Mouse (Mus musculus): Measurements from ENCODE around the gene Coq10a. TPM values are rescaled to one million over a fixed set of nuclear protein-coding genes. Genes with fewer than 3 reads are reported as not detected.
A peak's percentile ranks its signal among the peaks of the same experiment; 100 is the strongest.

Coq10a gene
- polyA plus RNA-seq, 1 experiment from 2014 or later, result 4.6 TPM

DNA sequence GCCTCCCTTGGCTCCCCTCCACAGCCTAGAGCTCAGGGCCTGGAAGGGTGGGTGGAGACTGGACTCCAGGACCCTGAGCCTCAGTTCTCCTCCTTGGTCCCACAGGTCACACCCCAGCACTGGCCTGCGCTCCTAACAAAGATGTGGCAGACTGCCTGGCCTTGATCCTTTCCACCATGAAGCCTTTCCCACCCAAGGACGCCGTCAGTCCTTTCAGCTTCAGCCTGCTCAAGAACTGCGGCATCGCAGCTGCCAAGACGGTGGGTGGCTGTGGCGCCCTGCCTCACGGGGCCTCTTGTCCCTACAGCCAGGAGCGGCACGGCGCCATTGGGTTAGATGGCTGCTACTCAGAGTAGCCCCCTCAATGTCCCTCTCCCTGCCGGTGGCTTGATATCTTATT, 21.6 kb upstream of the Coq10a start:
- Histone ChIP-seq H3K4me3 (ENCODE audit: low read length) (no peak overlapping the region), H3K9me3 (ENCODE audit: control insufficient read depth, low read length) (no peaks in the 10 kb centered on the region), H3K27ac (ENCODE audit: low read length) (no peak overlapping the region), H3K9ac (ENCODE audit: low read length) (no peak overlapping the region), H3K27me3 (ENCODE audit: control insufficient read depth, insufficient read depth, low read depth, low read length) (no peaks in the 10 kb centered on the region), H3K4me1 (replicated peaks; ENCODE audit: control insufficient read depth, insufficient read depth, low read length) (no peaks in the 10 kb centered on the region), H3K4me2 (ENCODE audit: low read depth, low read length) (no peak overlapping the region), H3K36me3 (ENCODE audit: control insufficient read depth, insufficient read depth, low read length) (peaks cover 62% of the 10 kb centered on the region)
- 84% methylated on average over 12 of the region's 12 CpGs for WGBS
- ATAC-seq (ENCODE audit: low read depth), result no peak

DNA sequence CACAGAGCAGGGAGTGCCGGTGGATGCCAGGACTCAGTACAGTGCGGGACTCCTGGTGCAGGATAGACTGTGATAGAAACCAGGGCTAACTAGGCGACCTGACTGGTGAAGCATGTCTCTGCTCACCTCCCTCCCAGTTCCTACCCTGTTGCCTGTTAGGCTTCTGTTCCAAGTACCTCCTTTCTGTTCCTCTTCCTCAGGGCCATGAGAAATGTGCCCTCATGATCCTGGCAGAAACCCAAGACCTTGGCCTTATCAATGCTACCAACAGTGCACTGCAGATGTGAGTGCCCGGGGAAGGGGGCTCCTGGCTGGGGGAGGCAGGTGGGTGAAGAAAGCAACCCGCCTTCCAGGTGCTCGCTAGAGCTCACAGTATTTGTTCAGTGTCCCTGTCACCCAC, 20.8 kb upstream of the Coq10a start:
- Histone ChIP-seq H3K36me3 (ENCODE audit: control insufficient read depth, insufficient read depth, low read length) (peaks cover 67% of the 10 kb centered on the region), H3K9me3 (ENCODE audit: control insufficient read depth, low read length) (no peaks in the 10 kb centered on the region)
- no peak for ATAC-seq (ENCODE audit: low read depth)

DNA sequence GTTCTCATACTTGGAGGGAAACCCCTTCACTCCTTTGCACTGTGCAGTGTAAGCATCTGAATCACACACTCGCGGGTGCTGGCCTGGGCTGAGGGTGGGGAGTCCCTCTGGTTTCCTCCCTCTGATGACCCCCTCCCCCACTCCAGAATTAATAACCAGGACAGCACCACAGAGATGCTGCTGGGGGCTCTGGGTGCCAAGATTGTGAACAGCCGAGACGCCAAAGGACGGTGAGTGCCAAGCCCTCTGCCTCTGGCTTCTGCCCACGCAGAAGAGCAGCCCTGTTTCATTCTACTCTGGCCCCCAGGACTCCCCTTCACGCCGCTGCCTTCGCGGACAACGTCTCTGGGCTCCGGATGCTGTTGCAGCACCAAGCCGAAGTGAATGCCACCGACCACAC, 20.1 kb upstream of the Coq10a start:
- no peak overlapping the region for H3K27ac ChIP-seq (ENCODE audit: low read length)
- H3K27me3 ChIP-seq (ENCODE audit: control insufficient read depth, insufficient read depth, low read depth, low read length), result no peaks in the 10 kb centered on the region
- no peaks in the 10 kb centered on the region for H3K4me1 ChIP-seq (replicated peaks; ENCODE audit: control insufficient read depth, insufficient read depth, low read length)
- WGBS, result 89% methylated on average over 14 of the region's 14 CpGs
- H3K36me3 ChIP-seq (ENCODE audit: control insufficient read depth, insufficient read depth, low read length), result peaks cover 72% of the 10 kb centered on the region
- no peak overlapping the region for H3K4me3 ChIP-seq (ENCODE audit: low read length)
- no peaks in the 10 kb centered on the region for H3K9me3 ChIP-seq (ENCODE audit: control insufficient read depth, low read length)
- H3K4me2 ChIP-seq (ENCODE audit: low read depth, low read length), result no peak overlapping the region
- no peak overlapping the region for H3K9ac ChIP-seq (ENCODE audit: low read length)
- no peak for ATAC-seq (ENCODE audit: low read depth)

More for the DNA sequence above, 20.8 kb upstream of the Coq10a start:
- H3K4me1 ChIP-seq (replicated peaks; ENCODE audit: control insufficient read depth, insufficient read depth, low read length), result no peaks in the 10 kb centered on the region
- H3K4me3 ChIP-seq (ENCODE audit: low read length), result no peak overlapping the region
- WGBS, result 76% methylated on average over 6 of the region's 6 CpGs
- H3K27ac ChIP-seq (ENCODE audit: low read length), result no peak overlapping the region
- H3K4me2 ChIP-seq (ENCODE audit: low read depth, low read length), result no peak overlapping the region
- H3K27me3 ChIP-seq (ENCODE audit: control insufficient read depth, insufficient read depth, low read depth, low read length), result no peaks in the 10 kb centered on the region
- H3K9ac ChIP-seq (ENCODE audit: low read length), result no peak overlapping the region

DNA sequence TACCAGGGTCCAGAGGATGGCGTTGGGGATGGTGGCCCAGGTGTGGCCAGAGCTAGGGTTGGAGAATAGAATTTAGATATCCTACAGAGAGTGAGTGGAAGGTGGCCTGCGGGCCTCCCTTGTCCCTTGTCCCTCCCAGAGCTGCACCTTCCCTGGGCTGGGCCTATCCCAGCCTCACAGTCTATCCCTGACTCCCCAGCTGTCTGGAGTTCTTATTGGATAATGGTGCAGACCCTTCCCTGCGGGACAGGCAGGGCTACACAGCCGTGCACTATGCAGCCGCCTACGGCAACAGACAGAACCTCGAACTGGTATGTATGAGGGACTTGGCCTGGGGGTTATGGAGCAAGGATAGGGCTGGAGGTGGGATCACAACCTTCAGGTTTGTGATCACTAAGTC, 17.1 kb upstream of the Coq10a start:
- no peak overlapping the region for H3K27ac ChIP-seq (ENCODE audit: low read length)
- no peak overlapping the region for H3K4me3 ChIP-seq (ENCODE audit: low read length)
- H3K9ac ChIP-seq (ENCODE audit: low read length), result no peak overlapping the region
- 87% methylated on average over 7 of the region's 7 CpGs for WGBS
- no peak overlapping the region for H3K4me2 ChIP-seq (ENCODE audit: low read depth, low read length)
- H3K36me3 ChIP-seq (ENCODE audit: control insufficient read depth, insufficient read depth, low read length), result peaks cover 86% of the 10 kb centered on the region
- H3K9me3 ChIP-seq (ENCODE audit: control insufficient read depth, low read length), result no peaks in the 10 kb centered on the region
- no peaks in the 10 kb centered on the region for H3K27me3 ChIP-seq (ENCODE audit: control insufficient read depth, insufficient read depth, low read depth, low read length)
- ATAC-seq (ENCODE audit: low read depth), result no peak
- H3K4me1 ChIP-seq (replicated peaks; ENCODE audit: control insufficient read depth, insufficient read depth, low read length), result no peaks in the 10 kb centered on the region

DNA sequence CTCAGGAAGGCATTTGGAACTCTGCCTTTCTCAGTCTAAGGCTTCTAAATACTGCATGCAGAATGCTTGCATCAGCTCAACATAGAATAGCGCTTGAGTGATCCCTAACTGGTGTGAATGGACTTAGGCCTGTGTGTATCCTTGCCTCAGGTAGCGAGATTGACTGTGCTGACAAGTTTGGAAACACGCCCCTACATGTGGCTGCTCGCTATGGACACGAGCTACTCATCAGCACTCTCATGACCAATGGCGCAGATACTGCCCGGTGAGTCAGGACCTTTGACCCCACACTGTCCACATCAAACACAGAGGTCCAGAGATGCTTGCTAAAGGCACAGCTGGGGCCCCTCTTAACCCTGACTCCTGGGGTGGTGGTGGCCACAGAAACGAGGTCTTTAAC, 13.7 kb upstream of the Coq10a start:
- Histone ChIP-seq H3K4me3 (ENCODE audit: low read length) (no peak overlapping the region), H3K4me1 (replicated peaks; ENCODE audit: control insufficient read depth, insufficient read depth, low read length) (peaks cover 13% of the 10 kb centered on the region), H3K27ac (ENCODE audit: low read length) (no peak overlapping the region), H3K9me3 (ENCODE audit: control insufficient read depth, low read length) (no peaks in the 10 kb centered on the region), H3K36me3 (ENCODE audit: control insufficient read depth, insufficient read depth, low read length) (peaks cover 77% of the 10 kb centered on the region), H3K27me3 (ENCODE audit: control insufficient read depth, insufficient read depth, low read depth, low read length) (no peaks in the 10 kb centered on the region), H3K4me2 (ENCODE audit: low read depth, low read length) (no peak overlapping the region), H3K9ac (ENCODE audit: low read length) (no peak overlapping the region)
- WGBS, result 83% methylated on average over 8 of the region's 8 CpGs
- no peak for ATAC-seq (ENCODE audit: low read depth)

DNA sequence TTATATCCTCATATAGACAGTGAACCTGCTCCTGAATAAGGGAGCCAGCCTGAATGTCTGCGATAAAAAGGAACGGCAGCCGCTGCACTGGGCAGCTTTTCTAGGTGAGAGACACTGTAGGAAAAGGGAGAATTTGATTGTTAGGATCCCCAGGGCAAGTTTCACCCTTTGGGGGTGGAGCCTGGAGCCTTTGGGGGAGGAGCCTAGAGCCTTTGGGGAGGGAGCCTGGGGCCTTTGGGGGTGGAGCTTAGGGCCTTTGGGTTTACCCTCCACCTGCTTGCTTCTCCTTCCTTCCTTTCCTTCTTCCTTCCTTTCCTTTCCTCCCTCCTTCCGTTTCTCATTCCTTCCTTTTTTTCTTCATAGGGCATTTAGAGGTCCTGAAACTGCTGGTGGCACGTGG, 11.8 kb upstream of the Coq10a start:
- no peak for ATAC-seq (ENCODE audit: low read depth)
- Histone ChIP-seq H3K4me3 (ENCODE audit: low read length) (no peak overlapping the region), H3K9me3 (ENCODE audit: control insufficient read depth, low read length) (no peaks in the 10 kb centered on the region), H3K27ac (ENCODE audit: low read length) (no peak overlapping the region), H3K27me3 (ENCODE audit: control insufficient read depth, insufficient read depth, low read depth, low read length) (no peaks in the 10 kb centered on the region), H3K9ac (ENCODE audit: low read length) (no peak overlapping the region), H3K4me2 (ENCODE audit: low read depth, low read length) (no peak overlapping the region), H3K4me1 (replicated peaks; ENCODE audit: control insufficient read depth, insufficient read depth, low read length) (peaks cover 19% of the 10 kb centered on the region), H3K36me3 (ENCODE audit: control insufficient read depth, insufficient read depth, low read length) (peaks cover 59% of the 10 kb centered on the region)
- WGBS, result 83% methylated on average over 5 of the region's 5 CpGs

DNA sequence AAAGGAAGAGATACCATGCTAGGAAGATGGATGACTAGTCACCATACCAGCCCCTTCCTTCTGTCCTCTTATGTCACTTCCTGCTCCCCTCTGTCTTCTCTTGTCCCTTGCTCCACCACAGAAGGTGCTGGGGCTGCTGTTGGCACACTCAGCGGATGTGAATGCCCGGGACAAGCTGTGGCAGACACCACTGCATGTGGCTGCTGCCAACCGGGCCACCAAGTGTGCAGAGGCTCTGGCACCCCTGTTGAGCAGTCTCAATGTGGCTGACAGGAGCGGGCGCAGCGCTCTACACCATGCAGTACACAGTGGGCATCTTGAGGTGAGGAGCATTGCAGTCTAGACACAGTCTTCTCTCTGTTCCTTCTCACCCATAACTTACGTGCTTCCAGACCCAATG, 10.5 kb upstream of the Coq10a start:
- no peaks in the 10 kb centered on the region for H3K27me3 ChIP-seq (ENCODE audit: control insufficient read depth, insufficient read depth, low read depth, low read length)
- no peak overlapping the region for H3K4me3 ChIP-seq (ENCODE audit: low read length)
- WGBS, result 94% methylated on average over 7 of the region's 7 CpGs
- peak overlapping the region; percentile 28; the same call in 1 of the 2 replicates for H3K9ac ChIP-seq (ENCODE audit: low read length)
- peaks cover 19% of the 10 kb centered on the region for H3K4me1 ChIP-seq (replicated peaks; ENCODE audit: control insufficient read depth, insufficient read depth, low read length)
- no peak overlapping the region for H3K4me2 ChIP-seq (ENCODE audit: low read depth, low read length)
- H3K27ac ChIP-seq (ENCODE audit: low read length), result no peak overlapping the region
- ATAC-seq (ENCODE audit: low read depth), result no peak
- H3K36me3 ChIP-seq (ENCODE audit: control insufficient read depth, insufficient read depth, low read length), result peaks cover 51% of the 10 kb centered on the region
- H3K9me3 ChIP-seq (ENCODE audit: control insufficient read depth, low read length), result no peaks in the 10 kb centered on the region

DNA sequence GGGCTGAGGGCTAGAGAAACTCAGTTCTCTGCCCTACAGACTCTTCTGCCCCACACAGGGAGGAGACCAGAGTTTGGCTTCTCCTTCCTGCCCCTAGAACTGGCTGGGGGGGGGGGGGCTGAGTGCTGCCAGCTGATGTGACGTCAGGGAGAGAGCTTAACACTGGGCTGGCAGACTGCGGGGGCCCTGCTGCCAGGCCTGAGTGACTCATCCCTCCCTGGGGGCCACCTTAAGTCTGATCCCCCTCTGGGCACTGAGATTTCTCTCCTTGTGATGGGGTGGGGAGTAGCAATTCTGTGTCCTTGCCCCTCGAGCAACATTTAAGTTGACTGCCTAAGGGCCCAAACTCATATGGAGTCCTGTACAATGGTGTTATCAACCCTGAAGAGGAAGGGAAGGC, 9.7 kb upstream of the Coq10a start:
- peaks cover 19% of the 10 kb centered on the region for H3K4me1 ChIP-seq (replicated peaks; ENCODE audit: control insufficient read depth, insufficient read depth, low read length)
- H3K4me3 ChIP-seq (ENCODE audit: low read length), result no peak overlapping the region
- no peaks in the 10 kb centered on the region for H3K9me3 ChIP-seq (ENCODE audit: control insufficient read depth, low read length)
- H3K36me3 ChIP-seq (ENCODE audit: control insufficient read depth, insufficient read depth, low read length), result peaks cover 43% of the 10 kb centered on the region
- no peak for ATAC-seq (ENCODE audit: low read depth)
- no peaks in the 10 kb centered on the region for H3K27me3 ChIP-seq (ENCODE audit: control insufficient read depth, insufficient read depth, low read depth, low read length)
- H3K4me2 ChIP-seq (ENCODE audit: low read depth, low read length), result peak overlapping the region; percentile 62; the same call in 1 of the 2 replicates
- peak overlapping the region; percentile 97 for H3K9ac ChIP-seq (ENCODE audit: low read length)
- WGBS, result 55% methylated on average over 3 of the region's 3 CpGs
- H3K27ac ChIP-seq (ENCODE audit: low read length), result no peak overlapping the region

DNA sequence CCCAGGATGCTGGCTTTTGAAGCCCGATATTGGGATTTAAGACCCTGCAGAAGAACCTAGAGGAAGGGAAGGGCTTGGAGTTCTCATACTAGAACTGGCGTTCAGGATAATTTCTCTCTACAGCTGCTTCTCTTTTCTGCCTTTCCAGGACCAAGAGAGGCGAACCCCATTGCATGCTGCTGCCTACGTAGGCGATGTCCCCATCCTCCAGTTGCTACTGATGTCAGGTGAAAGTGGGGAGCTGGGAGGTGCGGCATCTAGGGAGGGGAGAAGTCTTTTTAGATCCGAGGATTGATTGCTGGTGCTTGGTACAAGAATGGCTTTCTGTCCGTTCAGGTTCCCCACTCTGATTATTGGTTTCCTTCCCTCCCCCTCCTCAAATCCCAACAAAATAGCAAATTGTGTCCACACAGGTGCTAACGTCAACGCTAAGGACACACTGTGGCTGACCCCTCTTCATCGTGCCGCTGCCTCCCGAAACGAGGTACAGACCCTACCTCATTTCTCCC, 9.2 kb upstream of the Coq10a start:
- peak overlapping the region; percentile 62 for H3K4me2 ChIP-seq (ENCODE audit: low read depth, low read length)
- H3K27me3 ChIP-seq (ENCODE audit: control insufficient read depth, insufficient read depth, low read depth, low read length), result no peaks in the 10 kb centered on the region
- no peaks in the 10 kb centered on the region for H3K9me3 ChIP-seq (ENCODE audit: control insufficient read depth, low read length)
- 50% methylated on average over 14 of the region's 14 CpGs for WGBS
- peaks cover 38% of the 10 kb centered on the region for H3K36me3 ChIP-seq (ENCODE audit: control insufficient read depth, insufficient read depth, low read length)
- H3K27ac ChIP-seq (ENCODE audit: low read length), result no peak overlapping the region
- peaks cover 19% of the 10 kb centered on the region for H3K4me1 ChIP-seq (replicated peaks; ENCODE audit: control insufficient read depth, insufficient read depth, low read length)
- H3K9ac ChIP-seq (ENCODE audit: low read length), result peak overlapping the region; percentile 97
- peak overlapping the region; percentile 93 for H3K4me3 ChIP-seq (ENCODE audit: low read length)
- ATAC-seq (ENCODE audit: low read depth), result no peak
